Mouse (Mus musculus) heart, postnatal 36 days (tissue): ENCODE results near the gene Dip2b. TPM values are rescaled to one million over a fixed set of nuclear protein-coding genes. Genes with fewer than 3 reads are reported as not detected.

Source experiments
- DNase-seq, 2 experiments: peaks; one replicate each; pipeline ENCODE4 v3.0.0; 2021 to 2022
- intact Hi-C: fragments of 180-260 bp; cut with DNase I; formaldehyde crosslinking; loops from one replicate; pipeline ENCODE4 v1.15.1; 2025
- total RNA-seq, 2 experiments: library from RNA; stranded (reverse); gene quantifications; 2 replicates each; pipeline ENCODE4 v1.2.3; 2021

Dip2b gene
- total RNA-seq, 2 experiments from 2014 or later = 21.0 to 21.5 TPM

DNA sequence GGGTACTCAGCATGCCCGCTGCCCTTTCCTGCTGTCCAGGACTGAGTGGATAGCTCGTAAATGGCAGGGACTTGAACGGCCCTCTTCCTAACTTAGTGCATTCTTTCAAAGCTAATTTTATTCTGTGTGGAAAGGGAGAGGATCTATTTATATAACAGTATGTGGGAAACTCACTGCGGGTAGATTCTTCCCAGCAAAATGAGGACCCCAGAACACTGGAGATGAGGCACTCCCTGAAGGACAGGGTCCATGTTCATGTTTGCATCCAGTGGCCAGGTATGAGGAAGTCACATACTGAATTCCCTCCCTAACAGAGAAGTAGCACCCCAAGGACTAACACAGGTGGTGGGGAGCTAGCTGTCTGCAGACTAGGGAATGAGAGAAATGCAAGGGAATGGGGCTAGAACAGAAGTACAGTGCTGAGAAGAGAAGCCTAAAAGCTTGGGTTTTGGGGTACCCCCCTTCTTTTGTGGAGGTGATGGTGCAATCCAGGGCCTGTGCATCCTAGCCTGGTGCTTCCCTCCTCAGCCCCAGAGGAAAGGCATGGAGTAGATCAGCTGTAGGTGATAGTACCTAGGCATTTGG lies 164.1 kb downstream of the Dip2b start:
- intact Hi-C loops = no loop called here

DNA sequence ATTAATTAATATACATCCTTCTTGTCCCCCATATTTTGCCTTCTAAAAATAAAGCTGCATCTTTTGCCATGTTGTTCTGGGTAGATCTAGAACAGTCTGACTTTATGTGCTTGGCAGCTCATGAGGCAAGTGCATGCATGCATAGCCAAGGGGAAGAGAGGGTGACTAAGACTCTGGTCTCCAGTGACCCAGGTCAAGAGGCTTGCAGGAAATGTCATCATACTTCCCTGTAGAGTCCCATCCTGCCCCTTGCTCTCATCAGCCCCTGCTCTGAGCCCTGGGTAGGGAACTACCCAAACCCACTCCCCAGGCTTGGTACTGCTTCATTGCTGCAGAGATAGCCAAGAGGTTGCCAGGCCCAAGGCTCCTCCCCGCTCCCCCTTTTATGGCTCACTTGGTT lies 166.1 kb downstream of the Dip2b start:
- no peak for DNase-seq

More for the DNA sequence above, 164.1 kb downstream of the Dip2b start:
- no peak for DNase-seq

DNA sequence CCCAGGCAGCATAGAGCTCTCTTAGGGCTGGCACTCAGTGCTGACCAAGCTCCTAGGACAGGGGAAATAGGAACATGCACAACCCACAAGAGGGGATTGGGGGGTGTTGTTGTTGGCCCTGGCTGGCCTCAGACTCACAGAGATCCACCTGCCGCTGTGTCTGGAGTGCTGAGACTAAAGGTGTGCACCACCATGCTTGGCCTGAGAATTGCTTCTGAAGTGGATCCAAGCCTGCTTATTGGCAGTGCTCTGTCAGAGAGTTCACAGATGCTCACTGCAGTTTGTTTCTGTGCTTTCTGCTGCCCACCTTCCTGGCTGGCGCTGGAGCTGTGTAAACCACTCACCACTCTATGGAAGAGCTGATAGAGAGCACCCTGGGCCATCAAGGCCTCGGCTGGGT lies 171.5 kb downstream of the Dip2b start:
- no peak for DNase-seq
- intact Hi-C loops = no loop called here

More for the DNA sequence above, 166.1 kb downstream of the Dip2b start:
- intact Hi-C loops = no loop called here

DNA sequence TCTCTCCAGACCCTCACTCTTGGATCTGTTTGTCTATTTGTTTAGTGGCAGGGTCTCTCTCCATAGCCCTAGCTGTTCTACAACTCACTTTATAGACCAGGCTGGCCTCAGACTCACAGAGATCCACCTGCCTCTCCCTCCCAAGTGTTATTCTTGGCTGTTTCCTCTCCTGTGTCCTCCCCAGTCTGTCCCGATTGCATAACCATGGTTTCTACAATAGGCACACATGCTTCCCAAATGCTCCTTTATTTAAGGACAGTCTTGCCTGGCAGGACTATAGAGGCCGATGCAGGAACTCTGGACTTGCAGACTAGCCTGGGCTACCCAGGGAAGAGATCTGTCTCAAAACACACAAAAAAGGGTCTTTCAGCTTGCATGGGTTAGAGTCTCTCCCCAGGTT lies 174.9 kb downstream of the Dip2b start:
- intact Hi-C loops = no loop called here
- no peak for DNase-seq

DNA sequence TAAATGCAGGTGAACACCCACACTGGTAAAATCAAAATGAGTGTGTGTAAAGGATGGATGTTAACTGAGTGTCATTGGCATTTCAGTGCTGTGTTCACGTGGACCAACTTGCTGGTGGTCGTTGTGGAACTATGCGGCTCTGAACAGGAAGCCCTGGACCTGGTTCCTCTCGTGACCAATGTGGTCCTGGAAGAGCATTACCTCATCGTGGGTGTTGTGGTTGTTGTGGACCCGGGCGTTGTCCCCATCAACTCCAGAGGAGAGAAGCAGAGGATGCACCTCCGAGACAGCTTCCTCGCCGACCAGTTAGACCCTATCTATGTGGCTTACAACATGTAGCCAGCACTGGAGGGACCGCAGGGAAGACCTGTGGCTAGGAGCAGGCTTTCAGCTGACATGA lies 176.6 kb downstream of the Dip2b start:
- no peak for DNase-seq
- intact Hi-C loops = no loop called here

DNA sequence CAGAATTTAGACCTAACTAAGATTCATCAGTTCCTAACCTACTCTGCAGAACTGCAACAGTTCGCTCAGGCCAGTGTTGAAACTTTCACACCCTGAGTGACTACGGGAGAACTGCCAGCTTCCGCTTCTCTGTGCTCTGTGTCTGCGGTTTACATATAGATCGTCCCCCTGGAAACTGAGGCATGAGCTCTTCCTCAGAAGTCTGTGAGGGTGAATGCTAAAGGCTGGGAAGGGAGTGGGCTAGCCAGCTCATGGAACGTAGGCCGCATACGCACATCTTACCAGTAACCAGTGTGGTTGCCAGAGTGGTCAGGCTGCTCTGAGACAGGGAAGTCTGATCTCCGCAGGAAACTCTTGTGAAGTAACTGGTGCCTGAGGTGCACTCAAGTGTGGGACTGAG lies 177.7 kb downstream of the Dip2b start:
- intact Hi-C loops = no loop called here
- no peak for DNase-seq

DNA sequence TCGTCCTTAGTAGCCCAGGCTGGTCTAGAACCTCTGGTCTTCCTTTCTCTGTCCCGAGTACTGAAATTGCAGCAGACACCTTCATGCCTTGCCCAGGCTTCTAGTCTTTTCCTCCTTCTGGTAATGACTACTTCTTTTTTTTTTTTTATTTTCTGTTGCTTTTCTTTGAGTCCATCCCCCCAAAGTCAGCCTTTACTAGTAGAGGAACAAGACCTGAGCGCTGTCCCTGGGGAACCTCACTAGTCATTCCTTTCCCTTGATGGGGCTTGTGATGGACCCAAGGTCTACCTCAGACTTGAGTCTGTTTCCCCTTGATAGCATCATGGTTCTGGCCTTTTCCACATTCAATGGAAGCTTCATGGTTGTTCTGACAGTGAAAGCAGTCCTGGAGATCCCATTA lies 179.6 kb downstream of the Dip2b start:
- intact Hi-C loops = no loop called here

DNA sequence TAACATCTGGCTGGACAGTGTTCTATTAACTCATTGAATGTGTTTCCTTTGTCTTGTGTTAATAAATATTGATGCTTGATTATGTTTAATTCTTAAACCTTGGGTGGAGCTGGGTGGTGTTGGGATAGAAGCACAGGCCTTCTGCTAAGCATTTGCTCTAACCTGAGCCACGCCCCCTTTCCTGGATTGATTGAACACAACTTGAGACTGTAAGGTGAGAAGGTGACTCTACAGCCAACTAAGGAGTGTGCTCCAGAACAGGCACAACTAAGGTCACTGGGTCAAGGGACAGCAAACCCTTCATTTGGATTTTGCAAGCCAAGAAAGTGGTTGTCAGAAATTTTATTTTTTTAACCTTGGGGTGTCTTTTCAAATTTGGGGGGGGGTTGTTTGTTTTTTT lies 180.9 kb downstream of the Dip2b start:
- DNase-seq = no peak
- intact Hi-C loops = no loop called here

More for the DNA sequence above, 179.6 kb downstream of the Dip2b start:
- DNase-seq = no peak

DNA sequence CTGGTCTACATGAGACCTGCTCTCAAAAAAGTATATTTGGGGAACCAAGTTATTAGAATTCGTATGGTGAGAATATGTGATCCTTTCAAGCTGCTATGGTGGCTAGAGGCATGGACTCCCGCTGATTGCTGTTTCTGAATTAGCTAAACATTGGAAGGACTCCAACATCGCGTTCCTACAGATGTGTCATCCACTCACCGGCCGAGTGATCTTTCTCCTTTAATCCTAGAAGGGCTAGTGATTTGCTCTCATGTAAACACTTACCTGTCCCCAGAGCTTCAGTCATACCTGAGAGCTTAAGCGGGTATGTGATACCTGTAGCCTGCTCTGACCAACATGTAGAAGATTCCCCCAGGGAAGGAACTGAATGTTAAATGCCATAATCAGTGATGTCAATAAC lies 182.5 kb downstream of the Dip2b start:
- no peak for DNase-seq
- intact Hi-C loops = loop anchor here (10.0 kb wide), 1 partner anchor 394 kb away; the partner anchor contains the start of gene Dazap2

DNA sequence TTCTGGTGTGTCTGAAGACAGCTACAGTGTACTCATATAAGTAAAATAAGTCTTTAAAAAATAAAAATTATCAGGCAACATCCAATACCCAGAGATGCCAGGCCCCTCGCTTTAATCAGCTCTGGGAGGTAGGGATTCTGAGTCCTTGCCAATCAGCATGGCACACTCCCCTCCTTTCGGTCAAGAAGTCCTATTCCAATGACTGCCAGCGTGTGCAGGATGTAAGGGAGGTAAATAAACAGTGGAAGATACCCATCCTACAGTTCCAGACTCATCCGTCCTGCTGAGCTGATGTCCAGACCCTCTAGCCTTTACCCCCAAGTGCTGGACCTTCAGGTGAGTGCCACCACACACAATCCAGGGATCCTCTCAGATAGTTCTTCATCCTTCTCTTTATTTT lies 186.9 kb downstream of the Dip2b start:
- intact Hi-C loops = loop anchor here (5.0 to 10.0 kb wide), 2 partner anchors 389 to 508 kb away; partner anchors contain the start of genes Dazap2 and Gpd1

DNA sequence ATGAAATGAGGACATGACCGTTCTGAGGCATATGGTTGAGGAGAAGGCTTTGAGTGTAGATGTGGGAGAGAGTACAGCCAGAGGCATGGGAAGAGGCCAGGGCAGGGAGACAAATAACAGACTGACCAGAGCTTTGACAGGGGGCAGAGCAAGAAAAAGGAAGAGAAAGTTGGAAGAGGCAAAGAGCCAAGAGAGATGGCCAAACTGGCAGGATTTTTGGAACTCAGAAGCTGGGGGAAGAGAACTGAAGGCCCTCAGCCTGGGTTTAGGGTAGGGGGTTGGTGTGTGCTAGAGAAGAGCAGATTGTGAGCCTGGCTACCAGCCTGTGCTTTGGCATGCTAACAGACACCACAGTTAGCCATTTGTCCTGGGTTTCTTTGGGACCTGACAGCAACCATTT lies 187.4 kb downstream of the Dip2b start:
- intact Hi-C loops = loop anchor here (5.0 to 10.0 kb wide), 2 partner anchors 389 to 509 kb away; partner anchors contain the start of genes Dazap2 and Gpd1
- DNase-seq = no peak

More for the DNA sequence above, 186.9 kb downstream of the Dip2b start:
- no peak for DNase-seq

DNA sequence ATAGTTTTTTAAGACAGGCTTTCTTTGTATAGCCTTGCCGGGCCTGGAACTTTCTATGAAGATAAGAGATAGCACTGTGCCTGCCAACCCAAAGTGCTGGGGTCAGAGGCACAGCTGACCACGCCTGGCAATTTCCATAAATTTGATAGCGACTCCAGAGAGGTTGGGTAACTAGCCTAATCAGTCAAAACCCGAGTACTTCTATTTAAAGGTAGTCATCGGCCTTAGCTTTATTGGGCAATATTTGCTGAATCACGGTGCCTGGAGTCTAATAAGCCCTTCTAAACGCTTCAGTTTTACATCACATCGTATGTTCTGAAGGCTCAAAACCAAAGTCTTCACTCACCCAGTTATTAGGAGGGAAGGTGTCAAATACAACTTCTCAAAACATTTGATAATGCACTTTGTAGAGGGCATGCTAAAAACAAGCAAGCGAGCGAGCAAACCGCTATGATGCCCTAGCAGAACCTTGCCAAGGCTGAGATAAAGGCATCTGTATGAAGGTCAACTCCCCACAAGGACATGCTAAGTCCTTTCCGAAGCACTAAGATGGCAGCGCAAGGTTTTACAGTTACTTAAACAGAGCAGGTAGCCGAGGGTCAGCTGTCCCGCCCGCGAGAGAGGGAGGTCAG lies 188.7 kb downstream of the Dip2b start:
- intact Hi-C loops = loop anchor here (5.0 to 10.0 kb wide), 2 partner anchors 388 to 510 kb away; partner anchors contain the start of genes Dazap2 and Gpd1
- peak; percentile 29 to 37 for DNase-seq

DNA sequence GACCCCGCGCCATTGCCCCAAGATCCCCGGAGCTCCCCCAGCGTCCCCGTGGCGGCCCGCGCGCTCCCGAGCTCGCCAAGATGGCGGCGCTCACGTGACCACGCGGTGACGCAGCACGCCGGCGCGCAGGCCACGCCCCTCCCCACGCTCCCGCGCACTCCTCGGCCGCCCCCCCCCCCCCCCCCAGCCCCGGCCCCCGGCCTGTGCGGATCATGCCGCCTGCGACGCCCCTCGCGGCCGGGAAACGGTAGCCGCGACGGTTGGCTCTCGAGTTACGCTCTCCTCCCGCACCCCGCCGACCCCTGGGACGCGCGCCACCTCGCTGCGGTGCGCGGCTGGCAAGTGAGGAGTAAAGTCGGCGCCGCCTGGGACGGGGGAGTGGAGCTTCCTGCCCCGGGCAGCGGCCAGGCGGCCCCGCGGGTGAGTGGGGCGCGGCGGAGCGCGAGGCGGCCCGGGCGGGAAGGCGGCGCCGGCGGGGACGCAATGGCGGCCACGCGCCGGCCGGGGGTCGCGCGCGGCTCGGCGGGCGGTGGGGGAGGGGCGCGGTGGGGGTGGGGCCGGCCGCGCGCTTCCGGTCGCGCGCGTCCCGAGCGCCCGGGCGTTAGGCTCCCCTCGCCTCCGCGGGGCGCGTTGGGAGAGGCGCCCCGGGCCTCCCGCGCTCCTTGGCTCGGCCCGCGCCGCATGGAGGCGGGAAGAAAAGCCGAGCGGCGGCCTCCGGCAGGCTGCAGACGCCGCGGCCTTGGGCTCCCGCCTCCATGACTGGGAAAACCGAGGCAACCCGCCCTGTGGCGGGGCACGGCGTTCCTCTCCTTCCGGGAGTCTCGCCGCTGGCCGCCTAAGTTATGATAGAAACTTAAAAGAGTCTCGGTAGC lies 189.4 kb downstream of the Dip2b start, which contains the start of gene Atf1:
TSS of gene Atf1 (plus strand) at position 157 of the 872 bp plus-strand sequence.
- intact Hi-C loops = loop anchor here (1.0 to 10.0 kb wide), 3 partner anchors 190 to 511 kb away; partner anchors contain the start of genes Dazap2, Dip2b and Gpd1
- DNase-seq = peak; percentile 94 to 96

DNA sequence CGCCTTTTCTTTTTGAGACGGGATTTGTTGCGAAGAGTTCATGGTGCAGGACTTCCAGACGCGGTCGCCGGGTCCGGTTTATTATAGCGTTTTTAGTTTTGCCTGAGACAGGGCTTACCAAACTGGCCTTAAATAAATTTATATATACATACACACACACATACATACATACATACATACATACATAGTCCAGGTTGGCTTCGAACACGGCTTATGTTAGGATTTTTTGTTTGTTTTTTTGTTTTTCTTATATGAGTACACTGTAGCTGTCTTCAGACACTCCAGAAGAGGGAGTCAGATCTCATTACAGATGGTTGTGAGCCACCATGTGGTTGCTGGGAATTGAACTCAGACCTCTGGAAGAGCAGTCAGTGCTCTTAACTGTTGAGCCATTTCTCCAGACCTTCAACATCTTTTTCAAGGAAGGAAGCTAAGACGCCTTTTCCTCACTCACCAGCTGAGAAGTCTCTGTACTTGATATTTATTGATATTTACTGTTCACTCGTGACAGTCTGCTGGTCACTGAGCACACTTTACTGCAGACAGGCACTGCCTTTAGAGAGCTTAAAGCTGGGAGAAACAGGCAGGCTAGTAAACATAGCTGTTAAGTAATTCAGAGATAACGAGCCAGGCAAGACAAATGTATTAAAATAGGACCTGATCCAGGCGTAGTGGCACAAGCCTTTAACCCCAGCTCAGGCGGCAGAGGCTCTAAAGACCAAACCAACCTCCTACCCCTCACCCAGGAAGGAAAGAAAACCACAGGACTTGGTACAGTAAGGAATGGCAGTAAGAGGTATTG lies 190.3 kb downstream of the Dip2b start:
- DNase-seq = peak in 1 of 2 experiments; percentile 19
- intact Hi-C loops = loop anchor here (1.0 to 10.0 kb wide), 3 partner anchors 190 to 511 kb away; partner anchors contain the start of genes Dazap2, Dip2b and Gpd1

DNA sequence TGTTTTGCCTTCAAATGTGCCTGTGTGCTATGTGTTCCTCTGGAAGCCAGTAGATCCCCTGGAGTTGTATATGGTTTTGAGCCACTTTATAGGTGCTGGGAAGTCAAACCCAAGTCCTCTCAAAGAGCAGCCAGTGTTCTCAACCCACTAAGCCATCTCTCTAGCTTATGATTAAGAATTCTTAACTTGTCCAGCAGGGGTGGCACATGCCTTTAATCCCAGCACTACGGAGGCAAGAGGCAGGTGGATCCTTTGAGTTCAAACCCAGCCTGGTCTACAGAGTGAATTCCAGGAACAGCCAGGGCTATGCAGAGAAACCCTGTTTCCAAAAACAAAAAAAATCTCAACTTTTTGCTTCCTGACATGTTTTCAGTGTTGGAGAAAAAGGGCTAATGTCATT lies 192.2 kb downstream of the Dip2b start:
- intact Hi-C loops = no loop called here
- DNase-seq = no peak

DNA sequence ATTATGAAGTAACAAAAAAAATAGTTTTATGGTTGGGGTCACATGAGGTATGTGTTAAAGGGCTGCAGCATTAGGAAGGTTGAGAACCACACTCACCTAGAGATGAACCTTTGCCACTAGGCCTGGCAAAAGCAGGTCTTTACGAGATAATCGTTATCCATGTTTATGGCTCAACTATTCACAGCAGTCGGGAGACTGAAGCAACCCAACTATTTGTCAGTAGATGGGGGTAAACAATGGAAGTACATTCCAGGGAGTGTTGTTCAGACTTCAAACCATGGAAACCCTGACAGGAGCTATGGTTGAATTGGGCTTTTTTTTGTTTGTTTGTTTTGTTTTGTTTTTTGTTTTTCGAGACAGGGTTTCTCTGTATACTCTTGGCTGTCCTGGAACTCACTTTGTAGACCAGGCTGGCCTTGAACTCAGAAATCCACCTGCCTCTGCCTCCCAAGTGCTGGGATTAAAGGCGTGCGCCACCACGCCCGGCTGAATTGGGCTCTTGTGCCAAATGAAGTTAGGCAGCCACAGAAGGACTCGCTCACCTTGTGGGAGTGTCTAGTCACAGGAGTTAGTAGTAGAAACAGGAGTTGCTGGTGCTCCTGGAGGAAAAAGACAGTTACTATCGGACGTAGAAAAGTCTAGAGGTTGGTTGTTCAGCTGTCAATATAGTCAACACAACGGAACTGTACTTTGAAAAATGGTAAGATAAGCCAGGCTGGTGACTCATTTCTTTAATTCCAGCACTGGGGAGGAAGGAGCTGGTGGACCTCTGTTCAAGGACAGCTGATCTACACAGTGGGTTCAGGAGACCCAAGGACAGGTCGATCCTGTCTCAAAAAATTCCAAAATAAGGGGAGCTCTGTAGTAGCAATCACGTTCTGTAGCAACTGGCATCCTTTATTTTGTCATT lies 193.4 kb downstream of the Dip2b start:
- DNase-seq = no peak
- intact Hi-C loops = no loop called here

DNA sequence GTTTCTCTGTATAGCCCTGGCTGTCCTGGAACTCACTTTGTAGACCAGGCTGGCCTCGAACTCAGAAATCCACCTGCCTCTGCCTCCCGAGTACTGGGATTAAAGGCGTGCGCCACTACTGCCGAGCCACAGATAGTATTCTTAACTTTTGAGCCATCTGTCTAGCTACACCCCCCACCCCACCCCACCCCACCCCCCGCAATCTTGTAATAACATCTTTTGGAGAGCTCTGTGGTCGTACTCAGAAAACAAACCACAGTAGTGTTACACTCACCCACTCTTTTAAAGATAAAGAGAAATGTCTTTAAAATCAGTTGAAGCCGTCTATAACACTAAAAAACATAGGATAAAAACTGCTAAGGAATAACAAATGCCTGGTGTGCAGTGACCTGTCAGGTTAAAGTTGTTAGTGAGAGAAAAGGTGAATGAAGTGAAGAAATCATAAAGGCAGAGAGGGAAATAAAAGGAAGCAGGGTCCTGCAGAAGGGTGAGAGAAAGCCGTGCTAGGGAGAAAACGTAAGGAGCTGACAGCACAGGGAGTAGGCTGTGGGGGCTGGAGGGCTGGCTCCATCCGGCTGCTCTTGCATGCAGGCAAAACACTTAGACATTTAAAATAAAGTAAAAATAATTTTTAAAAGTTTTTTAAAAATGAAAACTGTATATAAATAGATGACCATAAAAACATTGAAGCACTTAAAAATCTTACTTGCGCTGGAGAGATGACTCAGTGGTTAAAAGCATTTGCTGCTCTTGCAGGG lies 196.9 kb downstream of the Dip2b start:
- intact Hi-C loops = no loop called here
- DNase-seq = no peak

DNA sequence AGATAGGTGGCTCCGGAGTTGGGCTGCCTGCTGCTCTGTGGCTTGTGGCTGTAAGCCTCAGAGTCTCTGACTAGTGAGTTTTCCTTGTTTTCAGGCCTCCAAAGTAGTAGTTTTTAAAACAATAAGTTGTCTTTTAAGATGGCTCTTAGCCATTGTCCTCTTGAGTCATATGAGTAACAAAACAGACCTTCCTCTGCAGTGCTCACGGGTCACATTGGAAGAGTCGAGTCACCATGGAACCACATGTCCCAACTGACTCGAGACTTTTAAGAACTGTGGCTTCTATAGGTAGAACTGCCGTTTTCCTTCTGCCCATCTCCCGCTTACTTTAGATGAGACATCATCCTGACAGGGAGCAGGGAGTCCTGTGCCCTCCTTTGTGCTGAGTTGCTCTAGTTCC lies 198.5 kb downstream of the Dip2b start:
- intact Hi-C loops = no loop called here
- no peak for DNase-seq
